Mouse (Mus musculus): Measurements from ENCODE around the gene Isl2. TPM values are rescaled to one million over a fixed set of nuclear protein-coding genes. Genes with fewer than 3 reads are reported as not detected.

Gene Isl2
- not detected for polyA plus RNA-seq (2017; shearing (Covaris generic))

GRCm38 (mm10) chr9:55538377-55538776 lies at the start of gene Isl2:
TSS of gene Isl2 (plus strand) at chr9:55538672.

GRCm38 (mm10) chr9:55512027-55512543 lies 26.4 kb upstream of the Isl2 start, which contains the start of gene Etfa:
TSS of gene Etfa (minus strand) at chr9:55512243.

Other genes starting within 250 kb of the Isl2 start
- 3.3 TPM for gene Nrg4, start 211.8 kb upstream of the Isl2 start, polyA plus RNA-seq (2017; shearing (Covaris generic))
- not detected for gene Tmem266, start 211.8 kb upstream of the Isl2 start, polyA plus RNA-seq (2017; shearing (Covaris generic))
- 135 TPM for gene Etfa, start 26.4 kb upstream of the Isl2 start, polyA plus RNA-seq (2017; shearing (Covaris generic))